Mouse (Mus musculus) kidney, embryonic 14.5 days (tissue): ENCODE measurements around the gene Farsb. TPM values are rescaled to one million over a fixed set of nuclear protein-coding genes. Genes with fewer than 3 reads are reported as not detected.

Source experiments
- ATAC-seq: fragments of 200-750 bp; cut with Nextera tagmentation; 2 replicates; pipeline ENCODE4 v1.8.0; 2017; ENCODE audit warnings: moderate number of reproducible peaks, mild to moderate bottlenecking, moderate TSS enrichment, moderate library complexity; ENCODE audit not compliant: low FRiP score, low TSS enrichment
- H3K27ac ChIP-seq: fragments of 300-500 bp; sonication (generic); 2 replicates; pipeline ENCODE4 v1.5.1; 2014; ENCODE audit warnings: low read depth, mild to moderate bottlenecking, low read length, moderate library complexity, mixed read lengths
- H3K27me3 ChIP-seq: fragments of 300-500 bp; sonication (generic); 2 replicates; pipeline ENCODE4 v1.6.1; 2014; ENCODE audit warnings: mild to moderate bottlenecking, low read length; ENCODE audit not compliant: control insufficient read depth, insufficient read depth
- H3K36me3 ChIP-seq: fragments of 300-500 bp; sonication (generic); 2 replicates; pipeline ENCODE4 v1.6.1; 2014; ENCODE audit warnings: low read length, mixed read lengths; ENCODE audit not compliant: control insufficient read depth, insufficient read depth
- H3K4me1 ChIP-seq: fragments of 300-500 bp; sonication (generic); 2 replicates; pipeline ENCODE4 v1.6.1; 2014; ENCODE audit warnings: low read length, mixed read lengths; ENCODE audit not compliant: control insufficient read depth, insufficient read depth
- H3K4me2 ChIP-seq: fragments of 300-500 bp; sonication (generic); replicated peaks from 2 replicates; pipeline ENCODE4 v1.6.1; 2014; ENCODE audit warnings: low read depth, mild to moderate bottlenecking, low read length
- H3K4me3 ChIP-seq: fragments of 300-500 bp; sonication (generic); 2 replicates; pipeline ENCODE4 v1.5.1; 2014; ENCODE audit warnings: mild to moderate bottlenecking, low read length
- H3K9ac ChIP-seq: fragments of 300-500 bp; sonication (generic); 2 replicates; pipeline ENCODE4 v1.6.1; 2014; ENCODE audit warnings: low read depth, mild to moderate bottlenecking, low read length, moderate library complexity
- H3K9me3 ChIP-seq: fragments of 300-500 bp; sonication (generic); 2 replicates; pipeline ENCODE4 v1.6.1; 2016; ENCODE audit warnings: low read length; ENCODE audit not compliant: control insufficient read depth
- WGBS: fragments of 180-500 bp; shearing (Covaris S2); extraction: QIAGEN DNeasy Blood & Tissue Kit; methylation state at CpG from one replicate; pipeline ENCODE4 v1.1.7; 2014; 5-methylcytosine and 5-hydroxymethylcytosine counted together
- polyA plus RNA-seq: library from polyadenylated mRNA; unstranded; fragments of >200 nt; fragmentation: Nextera tagmentation; extraction: Ambion mirVana; gene quantifications from 2 replicates; pipeline ENCODE4 v1.2.1, GENCODE M21; 2014

The Farsb gene
- polyA plus RNA-seq, 1 experiment from 2014 or later: 148 TPM

- no peaks in the 10 kb centered on the region for H3K36me3 ChIP-seq
- H3K9me3 ChIP-seq: no peaks in the 10 kb centered on the region
- no peak for ATAC-seq
- H3K4me1 ChIP-seq: no peaks in the 10 kb centered on the region
- H3K4me3 ChIP-seq: no peak overlapping the region
- no peak overlapping the region for H3K9ac ChIP-seq
- WGBS: 93% methylated on average over 16 of the region's 16 CpGs
- H3K27ac ChIP-seq: no peak overlapping the region
- H3K4me2 ChIP-seq: no peak overlapping the region
- H3K27me3 ChIP-seq: no peaks in the 10 kb centered on the region
Measured at GRCm38 (mm10) chr1:78501036-78501435, 12.3 kb upstream of the Farsb start.

- H3K27me3 ChIP-seq: 0 out of 2 replicates have a peak, but pooled peaks cover 3% of the 10 kb centered on the region
- H3K4me2 ChIP-seq: no peak overlapping the region
- no peak overlapping the region for H3K9ac ChIP-seq
- H3K4me3 ChIP-seq: no peak overlapping the region
- H3K4me1 ChIP-seq: peaks cover 12% of the 10 kb centered on the region; the same call in 1 of the 2 replicates
- H3K36me3 ChIP-seq: no peaks in the 10 kb centered on the region; the same call in 1 of the 2 replicates
- H3K27ac ChIP-seq: no peak overlapping the region
- no peaks in the 10 kb centered on the region for H3K9me3 ChIP-seq
- ATAC-seq: no peak
- WGBS: 80% methylated on average over 1 of the region's 1 CpGs
Measured at GRCm38 (mm10) chr1:78490143-78490542, 1.4 kb upstream of the Farsb start.

GRCm38 (mm10) chr1:78488427-78488751 is 308 bp downstream of the Farsb start:
- no peak; the same call in 1 of the 2 replicates for ATAC-seq
- H3K4me3 ChIP-seq: peak overlapping the region; percentile 89
- H3K27ac ChIP-seq: no peak overlapping the region
- H3K4me2 ChIP-seq: peak overlapping the region; percentile 87
- 0% methylated on average over 28 of the region's 28 CpGs for WGBS
- H3K9me3 ChIP-seq: no peaks in the 10 kb centered on the region
- H3K4me1 ChIP-seq: peaks cover 12% of the 10 kb centered on the region; the same call in 1 of the 2 replicates
- no peaks in the 10 kb centered on the region; the same call in 1 of the 2 replicates for H3K36me3 ChIP-seq
- no peaks in the 10 kb centered on the region for H3K27me3 ChIP-seq
- peak overlapping the region; percentile 86 for H3K9ac ChIP-seq

- H3K9me3 ChIP-seq: no peaks in the 10 kb centered on the region
- H3K4me1 ChIP-seq: 0 out of 2 replicates have a peak, but pooled peaks cover 6% of the 10 kb centered on the region
- H3K4me3 ChIP-seq: no peak overlapping the region
- H3K4me2 ChIP-seq: no peak overlapping the region
- H3K27ac ChIP-seq: no peak overlapping the region
- WGBS: 72% methylated on average over 2 of the region's 2 CpGs
- H3K27me3 ChIP-seq: no peaks in the 10 kb centered on the region
- H3K36me3 ChIP-seq: peaks cover 18% of the 10 kb centered on the region
- H3K9ac ChIP-seq: no peak overlapping the region
- no peak for ATAC-seq
Measured at GRCm38 (mm10) chr1:78484361-78484760, 4.3 kb downstream of the Farsb start.

- no peaks in the 10 kb centered on the region for H3K27me3 ChIP-seq
- no peak for ATAC-seq
- WGBS: 96% methylated on average over 3 of the region's 3 CpGs
Measured at GRCm38 (mm10) chr1:78483430-78483829, 5.3 kb downstream of the Farsb start.

GRCm38 (mm10) chr1:78472441-78472840 is 16.3 kb downstream of the Farsb start:
- Histone ChIP-seq H3K27me3 (no peaks in the 10 kb centered on the region), H3K9me3 (no peaks in the 10 kb centered on the region), H3K4me1 (no peaks in the 10 kb centered on the region), H3K36me3 (peaks cover 70% of the 10 kb centered on the region), H3K4me2 (no peak overlapping the region), H3K27ac (no peak overlapping the region), H3K4me3 (no peak overlapping the region), H3K9ac (no peak overlapping the region)
- WGBS: 93% methylated on average over 5 of the region's 5 CpGs
- no peak for ATAC-seq

More at GRCm38 (mm10) chr1:78483430-78483829, 5.3 kb downstream of the Farsb start:
- Histone ChIP-seq H3K4me1 (0 out of 2 replicates have a peak, but pooled peaks cover 6% of the 10 kb centered on the region), H3K4me2 (no peak overlapping the region), H3K9me3 (no peaks in the 10 kb centered on the region), H3K4me3 (no peak overlapping the region), H3K36me3 (peaks cover 24% of the 10 kb centered on the region), H3K27ac (no peak overlapping the region), H3K9ac (no peak overlapping the region)

- ATAC-seq: no peak
- H3K4me3 ChIP-seq: no peak overlapping the region
- peaks cover 73% of the 10 kb centered on the region for H3K36me3 ChIP-seq
- WGBS: 34% methylated on average over 7 of the region's 7 CpGs
- no peak overlapping the region for H3K9ac ChIP-seq
- H3K4me1 ChIP-seq: no peaks in the 10 kb centered on the region
- no peak overlapping the region for H3K27ac ChIP-seq
- no peaks in the 10 kb centered on the region for H3K27me3 ChIP-seq
- no peak overlapping the region for H3K4me2 ChIP-seq
- H3K9me3 ChIP-seq: no peaks in the 10 kb centered on the region
Measured at GRCm38 (mm10) chr1:78454659-78455058, 34.0 kb downstream of the Farsb start.

GRCm38 (mm10) chr1:78453886-78454285 is 34.8 kb downstream of the Farsb start:
- Histone ChIP-seq H3K36me3 (peaks cover 68% of the 10 kb centered on the region), H3K27ac (no peak overlapping the region), H3K27me3 (no peaks in the 10 kb centered on the region), H3K4me1 (no peaks in the 10 kb centered on the region), H3K4me2 (no peak overlapping the region), H3K9ac (no peak overlapping the region), H3K4me3 (no peak overlapping the region), H3K9me3 (no peaks in the 10 kb centered on the region)
- no peak for ATAC-seq
- 87% methylated on average over 8 of the region's 8 CpGs for WGBS

GRCm38 (mm10) chr1:78452544-78452943 is 36.2 kb downstream of the Farsb start:
- Histone ChIP-seq H3K9ac (no peak overlapping the region), H3K36me3 (peaks cover 67% of the 10 kb centered on the region), H3K4me3 (no peak overlapping the region), H3K27me3 (no peaks in the 10 kb centered on the region), H3K27ac (no peak overlapping the region), H3K4me2 (no peak overlapping the region), H3K4me1 (no peaks in the 10 kb centered on the region), H3K9me3 (no peaks in the 10 kb centered on the region)
- 91% methylated on average over 6 of the region's 6 CpGs for WGBS
- ATAC-seq: no peak
